Mouse (Mus musculus) kidney, adult 2 months (tissue): ENCODE data around the gene Fam189b. TPM values are rescaled to one million over a fixed set of nuclear protein-coding genes. Genes with fewer than 3 reads are reported as not detected.
"Not testable (repeated sequence)": the region's sequence is repeated elsewhere in the genome, so short reads cannot be mapped to it uniquely, and the experiment has no call there.

Source experiments
- DNase-seq: peaks from one replicate; pipeline ENCODE4 v3.0.0; 2021
- H3K27ac ChIP-seq: fragments of 200-500 bp; 2 replicates; pipeline ENCODE4 v1.5.1; 2012; ENCODE audit warnings: low read depth, low read length, control low read depth, inconsistent platforms; ENCODE audit not compliant: insufficient read depth
- H3K27me3 ChIP-seq: fragments of 200-500 bp; replicated peaks from 2 replicates; pipeline ENCODE4 v1.6.1; 2012; ENCODE audit warnings: mild to moderate bottlenecking, moderate library complexity, low read length, inconsistent platforms; ENCODE audit not compliant: control insufficient read depth, insufficient read depth
- H3K36me3 ChIP-seq: fragments of 200-500 bp; 2 replicates; pipeline ENCODE4 v1.6.1; 2012; ENCODE audit warnings: mild to moderate bottlenecking, moderate library complexity, low read length, inconsistent platforms; ENCODE audit not compliant: control insufficient read depth, insufficient read depth
- H3K4me1 ChIP-seq: fragments of 200-500 bp; 2 replicates; pipeline ENCODE4 v1.6.1; 2011; ENCODE audit warnings: low read length; ENCODE audit not compliant: control insufficient read depth, insufficient read depth
- H3K4me3 ChIP-seq: fragments of 200-500 bp; 2 replicates; pipeline ENCODE4 v1.5.1; 2011; ENCODE audit warnings: mild to moderate bottlenecking, low read depth, low read length, control low read depth; ENCODE audit not compliant: insufficient read depth
- CTCF ChIP-seq: fragments of 200-500 bp; conservative IDR thresholded peaks from 2 replicates; pipeline ENCODE4 v1.5.1; 2011; ENCODE audit warnings: low read depth, mild to moderate bottlenecking, control low read depth, low read length, moderate library complexity, mixed read lengths; ENCODE audit not compliant: insufficient read depth, insufficient read length
- POLR2A ChIP-seq: fragments of 200-500 bp; IDR thresholded peaks from one replicate; pipeline ENCODE4 v1.6.1; 2011; ENCODE audit warnings: low read depth, low read length, control low read depth
- WGBS: fragments of 180-500 bp; shearing (Covaris S2); methylation state at CpG from one replicate; pipeline ENCODE4 v1.1.7; 2018; 5-methylcytosine and 5-hydroxymethylcytosine counted together
- polyA plus RNA-seq: library from polyadenylated mRNA; depleted of rRNA; stranded (reverse); fragments of >200 nt; gene quantifications from 2 replicates; pipeline ENCODE4 v1.2.3, GENCODE M21; 2012

The Fam189b gene
- polyA plus RNA-seq, 1 experiment: 18.3 TPM

- Histone ChIP-seq H3K27ac (0 out of 2 replicates have a peak overlapping the region, but pooled peaks have one; percentile 11), H3K4me1 (no peaks in the 10 kb centered on the region; the same call in 1 of the 2 replicates), H3K36me3 (no peaks in the 10 kb centered on the region; the same call in 1 of the 2 replicates), H3K4me3 (no peak overlapping the region), H3K27me3 (no peaks in the 10 kb centered on the region)
- DNase-seq: peak; percentile 64
- 41% methylated on average over 7 of the region's 7 CpGs for WGBS
- TF ChIP-seq CTCF: no peak
- no peak for TF ChIP-seq POLR2A
Observed at GRCm38 (mm10) chr3:89210731-89211130, 27.8 kb downstream of the Fam189b start.

DNA sequence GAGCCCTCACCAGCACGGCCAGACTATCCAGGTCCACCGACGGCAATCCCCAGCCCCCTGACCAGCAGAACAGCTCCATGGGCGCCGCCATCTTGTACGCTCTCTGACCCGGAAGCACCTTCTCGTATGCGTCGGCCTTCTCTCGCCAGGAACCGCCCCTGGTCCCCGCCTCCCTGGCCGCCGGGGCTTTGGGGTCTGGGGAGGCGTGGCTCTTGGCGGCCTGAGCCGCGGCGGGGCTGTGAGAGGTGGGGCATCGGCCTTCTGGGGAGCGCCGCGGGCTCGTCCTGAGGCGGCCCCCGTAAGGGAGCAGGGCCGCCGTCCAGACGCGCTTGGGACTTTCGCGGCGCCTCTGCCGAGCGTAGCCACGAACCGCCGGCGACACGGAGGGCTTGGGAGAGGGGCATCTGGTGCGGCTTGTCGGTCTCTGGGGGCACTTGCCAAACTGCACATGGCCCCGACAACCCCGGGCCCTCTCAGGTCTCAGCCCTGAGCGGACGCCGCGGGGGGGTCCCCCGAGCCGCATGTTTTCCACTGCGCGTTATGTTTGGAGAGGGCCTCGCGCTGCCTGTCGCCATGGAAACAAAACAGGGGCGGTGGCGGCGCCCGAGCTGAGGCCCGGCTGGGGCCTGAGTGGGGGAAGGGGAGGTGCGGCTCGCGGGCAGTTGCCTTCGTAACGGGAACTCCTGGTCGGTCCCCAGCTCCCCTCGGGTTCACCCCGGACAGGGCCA lies 31.0 kb downstream of the Fam189b start:
- no peaks in the 10 kb centered on the region for H3K27me3 ChIP-seq
- H3K36me3 ChIP-seq: no peaks in the 10 kb centered on the region
- peak overlapping the region; percentile 65 for H3K27ac ChIP-seq
- peak; percentile 95 for DNase-seq
- WGBS: under 1% methylated on average over 69 of the region's 69 CpGs
- no peaks in the 10 kb centered on the region; the same call in 1 of the 2 replicates for H3K4me1 ChIP-seq
- peak overlapping the region; percentile 91 for H3K4me3 ChIP-seq
- TF ChIP-seq CTCF (no peak), POLR2A (peak; percentile 48)

DNA sequence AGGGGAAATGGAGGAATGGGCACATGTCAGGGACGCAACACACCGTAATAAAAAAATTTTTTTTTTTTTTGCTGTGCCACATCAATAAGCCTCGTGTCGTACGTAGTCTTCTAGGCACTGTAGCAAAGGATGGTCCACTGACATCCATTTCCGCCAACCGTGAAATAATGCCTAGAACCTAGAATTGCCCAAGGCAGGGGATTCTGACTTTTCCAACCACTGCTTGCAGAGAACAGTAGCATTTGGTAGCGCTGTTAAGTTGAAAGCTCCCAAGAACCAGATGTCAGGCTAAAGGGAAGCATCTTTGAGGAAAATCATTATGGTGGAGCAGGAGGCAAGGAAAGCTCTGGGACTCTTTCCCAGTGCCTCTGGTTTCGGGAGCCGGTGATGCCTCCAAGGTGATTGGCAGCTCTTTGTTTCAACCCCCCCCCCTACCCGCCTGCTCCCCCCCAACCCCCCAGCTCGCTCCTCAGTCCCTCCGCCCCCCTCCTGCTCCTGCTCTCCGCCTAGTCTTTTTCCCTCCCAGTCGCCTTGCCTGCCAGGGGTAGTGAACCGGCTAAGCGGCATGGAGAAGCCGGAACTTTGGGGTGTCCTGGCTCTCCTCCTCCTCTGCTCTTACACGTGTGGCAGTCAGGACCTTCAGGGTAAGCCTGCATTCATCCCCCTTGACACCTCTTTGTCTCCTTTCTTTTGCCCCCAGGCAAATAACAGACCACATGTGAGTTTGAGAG lies 31.9 kb downstream of the Fam189b start, which contains the start of gene Thbs3:
Thbs3 (plus strand) TSS at position 500 of the 731 bp plus-strand sequence.
- peak within 1 kb of the TSS; percentile 91 for H3K4me3 ChIP-seq
- DNase-seq: no peak
- TF ChIP-seq POLR2A: no peak
- no peak for TF ChIP-seq CTCF
- H3K4me1 ChIP-seq: no peaks in the 10 kb centered on the region; the same call in 1 of the 2 replicates
- H3K36me3 ChIP-seq: no peaks in the 10 kb centered on the region
- WGBS: 4% methylated on average over 17 of the region's 19 CpGs
- H3K27me3 ChIP-seq: no peaks in the 10 kb centered on the region
- peak within 1 kb of the TSS; percentile 65 for H3K27ac ChIP-seq

DNA sequence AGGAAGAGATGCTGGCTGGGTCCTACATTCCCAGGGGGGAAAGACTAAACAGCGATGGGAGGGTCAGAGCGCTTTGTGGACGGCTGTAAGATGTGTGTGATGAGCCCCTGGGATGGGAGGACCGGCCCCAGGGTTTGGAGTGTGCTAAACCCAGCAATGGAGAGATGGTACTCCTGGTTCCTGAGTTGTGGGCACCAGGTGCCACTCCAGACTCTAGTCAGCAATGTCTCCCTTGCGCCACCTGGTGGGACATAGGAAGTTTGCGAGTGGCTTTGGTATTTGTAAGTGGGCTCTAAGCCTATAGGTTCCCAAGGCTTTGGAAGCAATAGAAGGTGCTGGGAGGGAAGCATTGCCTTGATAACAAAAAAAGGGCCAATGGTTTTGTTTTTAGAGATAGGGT lies 32.9 kb downstream of the Fam189b start:
- H3K4me3 ChIP-seq: no peak overlapping the region
- H3K27me3 ChIP-seq: no peaks in the 10 kb centered on the region
- H3K27ac ChIP-seq: no peak overlapping the region
- no peaks in the 10 kb centered on the region; the same call in 1 of the 2 replicates for H3K4me1 ChIP-seq
- TF ChIP-seq CTCF (peak; percentile 92), POLR2A (no peak)
- peak; percentile 88 for DNase-seq
- 1% methylated on average over 6 of the region's 6 CpGs for WGBS
- H3K36me3 ChIP-seq: no peaks in the 10 kb centered on the region

- not testable (repeated sequence) for DNase-seq, H3K4me1 ChIP-seq, H3K36me3 ChIP-seq, H3K27ac ChIP-seq, H3K27me3 ChIP-seq, H3K4me3 ChIP-seq
- 71% methylated on average over 7 of the region's 7 CpGs for WGBS
Observed at GRCm38 (mm10) chr3:89216407-89216806, 33.5 kb downstream of the Fam189b start.

DNA sequence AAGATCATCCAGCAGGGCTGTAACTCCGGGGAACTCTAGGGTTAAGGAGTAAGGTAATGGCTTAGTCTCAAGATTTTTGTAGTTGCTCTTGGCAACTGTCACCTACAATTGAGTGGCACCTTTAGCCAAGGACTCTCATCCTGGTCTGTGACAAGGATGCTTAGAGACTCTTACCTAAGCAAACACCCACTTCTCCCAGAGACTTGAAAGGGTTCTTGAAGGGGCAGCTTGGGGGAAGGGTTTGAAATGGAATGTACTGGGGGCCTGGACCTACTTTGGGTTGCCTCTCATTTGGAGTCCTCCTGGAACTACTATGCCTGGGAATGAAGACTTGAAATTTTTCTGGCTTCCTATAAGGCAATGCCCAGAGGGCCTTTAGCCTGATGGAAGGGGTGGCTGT lies 35.3 kb downstream of the Fam189b start:
- DNase-seq: no peak
- Histone ChIP-seq H3K4me3 (no peak overlapping the region), H3K36me3 (no peaks in the 10 kb centered on the region), H3K27me3 (no peaks in the 10 kb centered on the region), H3K27ac (no peak overlapping the region), H3K4me1 (no peaks in the 10 kb centered on the region; the same call in 1 of the 2 replicates)
- TF ChIP-seq POLR2A: no peak
- no peak for TF ChIP-seq CTCF
- 79% methylated on average over 1 of the region's 1 CpGs for WGBS

DNA sequence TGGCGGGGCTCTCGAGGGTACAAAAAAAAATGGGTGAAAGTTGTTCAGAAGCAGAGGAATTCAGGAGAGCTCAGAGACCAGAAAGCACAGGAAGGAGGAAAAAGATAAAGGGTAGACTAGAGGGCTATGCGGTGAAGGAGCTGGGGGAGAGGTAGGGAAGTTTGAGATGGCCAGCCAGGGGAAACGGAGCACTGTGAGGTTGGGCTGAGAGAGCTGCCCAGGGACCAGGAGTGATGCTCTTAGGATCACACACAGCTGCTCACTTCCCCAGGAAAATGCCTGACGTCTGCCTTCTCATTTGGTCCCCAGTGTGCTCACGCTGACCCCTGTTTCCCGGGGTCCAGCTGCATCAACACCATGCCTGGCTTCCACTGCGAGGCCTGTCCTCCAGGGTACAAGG lies 36.6 kb downstream of the Fam189b start:
- Histone ChIP-seq H3K36me3 (no peaks in the 10 kb centered on the region), H3K4me1 (no peaks in the 10 kb centered on the region), H3K27ac (no peak overlapping the region), H3K4me3 (no peak overlapping the region), H3K27me3 (no peaks in the 10 kb centered on the region)
- no peak for DNase-seq
- TF ChIP-seq POLR2A (no peak), CTCF (no peak)
- 33% methylated on average over 8 of the region's 8 CpGs for WGBS
